Mouse (Mus musculus): ENCODE measurements at regions not wholly inside any gene's neighbourhood (a gene's known extent, or its start where the extent isn't known, plus 50 kb on each side); places are given as distances from the start of the nearest gene placed in this dataset.

GRCm38 (mm10) chr4:152756535-152756934 lies 278.9 kb upstream of the Kcnab2 start:
- Histone ChIP-seq H3K4me1 (ENCODE audit: control insufficient read depth, insufficient read depth, low read length) (no peaks in the 10 kb centered on the region), H3K36me3 (ENCODE audit: control insufficient read depth, insufficient read depth, low read length, poor library complexity, severe bottlenecking) (no peaks in the 10 kb centered on the region), H3K27me3 (ENCODE audit: control insufficient read depth, insufficient read depth, low read length, poor library complexity, severe bottlenecking) (no peaks in the 10 kb centered on the region), H3K27ac (ENCODE audit: insufficient read depth, low read length) (no peak overlapping the region), H3K4me3 (ENCODE audit: low read depth, low read length) (no peak overlapping the region), H3K9me3 (replicated peaks; ENCODE audit: control insufficient read depth, insufficient read depth, low read length, poor library complexity, severe bottlenecking) (no peaks in the 10 kb centered on the region), H3K9ac (ENCODE audit: low read depth, poor library complexity, severe bottlenecking) (no peak overlapping the region)
- TF ChIP-seq POLR2A (IDR thresholded peaks at IDR 0.05; ENCODE audit: insufficient read depth, low read length) (no peak), CTCF (IDR thresholded peaks at IDR 0.05; ENCODE audit: low read depth, low read length) (no peak), EP300 (IDR thresholded peaks at IDR 0.05; ENCODE audit: insufficient read depth, low read depth, low read length) (no peak)

GRCm38 (mm10) chr4:152755756-152756155 lies 278.1 kb upstream of the Kcnab2 start:
- Histone ChIP-seq H3K4me1 (ENCODE audit: control insufficient read depth, insufficient read depth, low read length) (no peaks in the 10 kb centered on the region), H3K27me3 (ENCODE audit: control insufficient read depth, insufficient read depth, low read length, poor library complexity, severe bottlenecking) (no peaks in the 10 kb centered on the region), H3K27ac (ENCODE audit: insufficient read depth, low read length) (no peak overlapping the region)

GRCm38 (mm10) chr4:152744366-152744765 lies 266.7 kb upstream of the Kcnab2 start:
- no peak overlapping the region for H3K4me3 ChIP-seq (ENCODE audit: low read depth, low read length)
- H3K27me3 ChIP-seq (ENCODE audit: control insufficient read depth, insufficient read depth, low read length, poor library complexity, severe bottlenecking), result no peaks in the 10 kb centered on the region
- H3K36me3 ChIP-seq (ENCODE audit: control insufficient read depth, insufficient read depth, low read length, poor library complexity, severe bottlenecking), result no peaks in the 10 kb centered on the region
- TF ChIP-seq POLR2A (IDR thresholded peaks at IDR 0.05; ENCODE audit: insufficient read depth, low read length), result no peak
- no peak for TF ChIP-seq CTCF (IDR thresholded peaks at IDR 0.05; ENCODE audit: low read depth, low read length)
- no peak for TF ChIP-seq EP300 (IDR thresholded peaks at IDR 0.05; ENCODE audit: insufficient read depth, low read depth, low read length)
- 0 out of 2 replicates have a peak, but pooled peaks cover 3% of the 10 kb centered on the region for H3K9me3 ChIP-seq (replicated peaks; ENCODE audit: control insufficient read depth, insufficient read depth, low read length, poor library complexity, severe bottlenecking)
- H3K27ac ChIP-seq (ENCODE audit: insufficient read depth, low read length), result no peak overlapping the region
- H3K9ac ChIP-seq (ENCODE audit: low read depth, poor library complexity, severe bottlenecking), result no peak overlapping the region
- no peaks in the 10 kb centered on the region for H3K4me1 ChIP-seq (ENCODE audit: control insufficient read depth, insufficient read depth, low read length)

More at GRCm38 (mm10) chr4:152755756-152756155, 278.1 kb upstream of the Kcnab2 start:
- Histone ChIP-seq H3K9me3 (replicated peaks; ENCODE audit: control insufficient read depth, insufficient read depth, low read length, poor library complexity, severe bottlenecking) (no peaks in the 10 kb centered on the region), H3K9ac (ENCODE audit: low read depth, poor library complexity, severe bottlenecking) (no peak overlapping the region), H3K36me3 (ENCODE audit: control insufficient read depth, insufficient read depth, low read length, poor library complexity, severe bottlenecking) (no peaks in the 10 kb centered on the region), H3K4me3 (ENCODE audit: low read depth, low read length) (no peak overlapping the region)
- TF ChIP-seq CTCF (IDR thresholded peaks at IDR 0.05; ENCODE audit: low read depth, low read length) (no peak), POLR2A (IDR thresholded peaks at IDR 0.05; ENCODE audit: insufficient read depth, low read length) (no peak)

- Histone ChIP-seq H3K9me3 (replicated peaks; ENCODE audit: control insufficient read depth, insufficient read depth, low read length, poor library complexity, severe bottlenecking) (no peaks in the 10 kb centered on the region), H3K27me3 (ENCODE audit: control insufficient read depth, insufficient read depth, low read length, poor library complexity, severe bottlenecking) (no peaks in the 10 kb centered on the region), H3K4me1 (ENCODE audit: control insufficient read depth, insufficient read depth, low read length) (no peaks in the 10 kb centered on the region), H3K27ac (ENCODE audit: insufficient read depth, low read length) (no peak overlapping the region), H3K4me3 (ENCODE audit: low read depth, low read length) (no peak overlapping the region), H3K36me3 (ENCODE audit: control insufficient read depth, insufficient read depth, low read length, poor library complexity, severe bottlenecking) (no peaks in the 10 kb centered on the region), H3K9ac (ENCODE audit: low read depth, poor library complexity, severe bottlenecking) (no peak overlapping the region)
- TF ChIP-seq CTCF (IDR thresholded peaks at IDR 0.05; ENCODE audit: low read depth, low read length) (no peak), EP300 (IDR thresholded peaks at IDR 0.05; ENCODE audit: insufficient read depth, low read depth, low read length) (no peak), POLR2A (IDR thresholded peaks at IDR 0.05; ENCODE audit: insufficient read depth, low read length) (no peak)
Measured at GRCm38 (mm10) chr4:152733017-152733416, 255.3 kb upstream of the Kcnab2 start.

- Histone ChIP-seq H3K4me1 (ENCODE audit: control insufficient read depth, insufficient read depth, low read length) (no peaks in the 10 kb centered on the region), H3K9ac (ENCODE audit: low read depth, poor library complexity, severe bottlenecking) (no peak overlapping the region), H3K9me3 (replicated peaks; ENCODE audit: control insufficient read depth, insufficient read depth, low read length, poor library complexity, severe bottlenecking) (no peaks in the 10 kb centered on the region), H3K36me3 (ENCODE audit: control insufficient read depth, insufficient read depth, low read length, poor library complexity, severe bottlenecking) (no peaks in the 10 kb centered on the region), H3K27ac (ENCODE audit: insufficient read depth, low read length) (no peak overlapping the region), H3K4me3 (ENCODE audit: low read depth, low read length) (no peak overlapping the region), H3K27me3 (ENCODE audit: control insufficient read depth, insufficient read depth, low read length, poor library complexity, severe bottlenecking) (no peaks in the 10 kb centered on the region)
- TF ChIP-seq CTCF (IDR thresholded peaks at IDR 0.05; ENCODE audit: low read depth, low read length) (peak; percentile 23), EP300 (IDR thresholded peaks at IDR 0.05; ENCODE audit: insufficient read depth, low read depth, low read length) (no peak)
Measured at GRCm38 (mm10) chr4:152731988-152732387, 254.3 kb upstream of the Kcnab2 start.

- Histone ChIP-seq H3K9ac (ENCODE audit: low read depth, poor library complexity, severe bottlenecking) (no peak overlapping the region), H3K36me3 (ENCODE audit: control insufficient read depth, insufficient read depth, low read length, poor library complexity, severe bottlenecking) (no peaks in the 10 kb centered on the region), H3K27ac (ENCODE audit: insufficient read depth, low read length) (no peak overlapping the region), H3K4me3 (ENCODE audit: low read depth, low read length) (no peak overlapping the region), H3K4me1 (ENCODE audit: control insufficient read depth, insufficient read depth, low read length) (no peaks in the 10 kb centered on the region), H3K9me3 (replicated peaks; ENCODE audit: control insufficient read depth, insufficient read depth, low read length, poor library complexity, severe bottlenecking) (no peaks in the 10 kb centered on the region), H3K27me3 (ENCODE audit: control insufficient read depth, insufficient read depth, low read length, poor library complexity, severe bottlenecking) (no peaks in the 10 kb centered on the region)
- TF ChIP-seq CTCF (IDR thresholded peaks at IDR 0.05; ENCODE audit: low read depth, low read length), result no peak
- no peak for TF ChIP-seq POLR2A (IDR thresholded peaks at IDR 0.05; ENCODE audit: insufficient read depth, low read length)
- TF ChIP-seq EP300 (IDR thresholded peaks at IDR 0.05; ENCODE audit: insufficient read depth, low read depth, low read length), result no peak
Measured at GRCm38 (mm10) chr4:152731082-152731720, 253.5 kb upstream of the Kcnab2 start.

Measured in ES-Bruce4 (cell line).